Mouse (Mus musculus) ES-E14 (cell line): ENCODE measurements at regions not wholly inside any gene's neighbourhood (a gene's known extent, or its start where the extent isn't known, plus 50 kb on each side); places are given as distances from the start of the nearest gene placed in this dataset.

Experiments used
- DNase-seq: peaks from one replicate; pipeline ENCODE4 v3.0.0-alpha.2; 2013; ENCODE audit warnings: low read depth, low spot score
- H3K27ac ChIP-seq: 2 replicates; pipeline ENCODE4 v1.5.1; 2012; ENCODE audit warnings: low read depth, mild to moderate bottlenecking, low read length, moderate library complexity, mixed read lengths; ENCODE audit not compliant: poor library complexity, insufficient read depth, severe bottlenecking
- H3K36me3 ChIP-seq: 2 replicates; pipeline ENCODE4 v1.6.1; 2012; ENCODE audit warnings: mild to moderate bottlenecking, low read length, moderate library complexity, mixed read lengths; ENCODE audit not compliant: control insufficient read depth, poor library complexity, insufficient read depth, severe bottlenecking
- H3K4me1 ChIP-seq, 2 experiments: fragments of 150-350 bp in 1 of 2; sonication (generic) in 1 of 2; 2 replicates each; pipeline ENCODE4 v1.6.1; 2012; ENCODE audit warnings: low read length in 2 of 2, mild to moderate bottlenecking in 1 of 2, mixed read lengths in 1 of 2; ENCODE audit not compliant: control insufficient read depth in 2 of 2, insufficient read depth in 2 of 2, poor library complexity in 1 of 2
- H3K4me3 ChIP-seq, 2 experiments: fragments of 150-350 bp in 1 of 2; sonication (generic) in 1 of 2; 2 replicates each; pipeline ENCODE4 v1.5.1; 2012; ENCODE audit warnings: low read length in 2 of 2, low read depth in 1 of 2, mild to moderate bottlenecking in 1 of 2, mixed read lengths in 1 of 2; ENCODE audit not compliant: insufficient read depth in 1 of 2, poor library complexity in 1 of 2, severe bottlenecking in 1 of 2
- H3K9ac ChIP-seq: 2 replicates; pipeline ENCODE4 v1.6.1; 2012; ENCODE audit warnings: low read depth, mild to moderate bottlenecking, low read length, mixed read lengths; ENCODE audit not compliant: poor library complexity, insufficient read depth, severe bottlenecking
- H3K9me3 ChIP-seq: fragments of 150-350 bp; sonication (generic); 2 replicates; pipeline ENCODE4 v1.6.1; 2012; ENCODE audit warnings: low read depth, mild to moderate bottlenecking, low read length; ENCODE audit not compliant: control insufficient read depth, insufficient read depth
- CHD2 ChIP-seq: IDR thresholded peaks from 2 replicates; pipeline ENCODE4 v1.6.1; 2014; ENCODE audit warnings: mild to moderate bottlenecking, low read depth, low read length, inconsistent platforms
- HCFC1 ChIP-seq: IDR thresholded peaks from 2 replicates; pipeline ENCODE4 v1.6.1; 2012; ENCODE audit warnings: low read length, inconsistent platforms, borderline replicate concordance; ENCODE audit not compliant: insufficient read depth
- MAFK ChIP-seq: IDR thresholded peaks from 2 replicates; pipeline ENCODE4 v1.6.1; 2014; ENCODE audit warnings: mild to moderate bottlenecking, low read depth, low read length, inconsistent platforms; ENCODE audit not compliant: insufficient read depth
- ZC3H11A ChIP-seq: IDR thresholded peaks from 2 replicates; pipeline ENCODE4 v1.6.1; 2012; ENCODE audit warnings: low read depth, mild to moderate bottlenecking, inconsistent platforms, low read length, borderline replicate concordance
- ZNF384 ChIP-seq: IDR thresholded peaks from 2 replicates; pipeline ENCODE4 v1.6.1; 2012; ENCODE audit warnings: low read depth, low read length, inconsistent platforms
- in situ Hi-C, 2 experiments: fragments of 600-800 bp; cut with MboI; formaldehyde crosslinking; loops; one replicate each; pipeline ENCODE4 v1.15.1; 2025; ENCODE audit warnings: low sequenced_read_pairs in 2 of 2, inconsistent platforms in 1 of 2; ENCODE audit not compliant: unreplicated experiment in 2 of 2

DNA sequence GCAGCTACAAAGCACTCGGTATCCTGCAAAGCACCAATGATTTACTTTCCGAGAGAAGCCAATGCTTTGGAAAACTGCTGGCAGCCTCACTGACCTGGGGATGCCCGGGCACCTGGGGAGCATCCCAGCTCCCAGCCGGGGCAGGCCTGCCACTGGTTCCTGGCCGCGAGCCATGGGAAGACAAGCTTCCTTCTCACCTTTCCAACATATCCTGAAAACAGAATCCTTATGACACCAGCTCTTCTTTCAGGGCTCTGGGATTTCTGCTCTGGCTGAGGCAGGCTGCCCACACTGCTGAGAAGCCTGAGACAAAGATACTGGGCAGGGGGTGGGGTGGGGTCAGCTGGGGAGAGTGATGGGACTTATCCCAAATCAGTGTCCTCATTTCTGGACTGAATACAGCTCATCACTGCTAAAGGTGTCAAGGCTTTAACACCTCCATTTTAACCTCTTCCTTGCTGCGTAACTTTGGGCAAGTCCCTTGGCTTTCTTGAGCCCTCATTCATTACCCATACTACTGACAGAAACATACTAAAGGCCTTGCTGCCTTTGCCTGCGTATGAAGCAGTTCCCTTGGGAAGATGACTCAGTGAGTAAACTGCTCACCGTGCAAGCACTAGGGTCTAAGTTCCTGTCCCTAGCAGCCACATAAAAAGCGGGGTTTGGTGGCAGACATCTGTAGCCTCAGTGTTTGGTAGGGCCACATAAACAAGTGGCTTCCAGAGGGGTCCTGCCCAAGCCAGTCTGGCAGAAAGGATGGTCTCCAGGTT lies 127.0 kb downstream of the Sec61b start:
- no peaks in the 10 kb centered on the region for H3K36me3 ChIP-seq
- H3K4me3 ChIP-seq, result no peak overlapping the region
- in situ Hi-C loops, result no loop called here
- H3K9me3 ChIP-seq, result no peaks in the 10 kb centered on the region
- DNase-seq, result no peak
- no peak overlapping the region for H3K9ac ChIP-seq
- no peak for TF ChIP-seq ZNF384
- no peak for TF ChIP-seq ZC3H11A
- TF ChIP-seq MAFK, result no peak
- TF ChIP-seq CHD2, result no peak
- TF ChIP-seq HCFC1, result no peak
- H3K4me1 ChIP-seq, result no peaks in the 10 kb centered on the region
- no peak overlapping the region for H3K27ac ChIP-seq

DNA sequence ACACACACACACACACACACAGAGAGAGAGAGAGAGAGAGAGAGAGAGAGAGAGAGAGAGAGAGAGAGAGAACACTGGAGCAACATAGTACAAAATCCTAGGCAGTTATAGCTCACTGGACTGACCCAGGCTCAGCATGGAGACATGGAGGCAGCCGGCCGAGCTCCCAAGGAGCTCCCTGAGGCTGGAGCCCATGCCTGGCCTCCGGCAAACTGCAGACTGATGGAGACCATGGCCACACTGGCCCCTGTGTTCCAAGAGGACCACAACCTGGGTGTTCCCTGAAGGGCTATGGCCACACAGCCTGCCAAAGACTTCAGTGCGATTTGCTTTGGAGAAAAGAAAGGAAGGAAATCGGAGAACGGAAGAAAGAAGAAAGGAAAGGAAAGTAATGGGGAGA lies 128.9 kb downstream of the Sec61b start:
- no peak overlapping the region for H3K27ac ChIP-seq
- no peaks in the 10 kb centered on the region for H3K9me3 ChIP-seq
- in situ Hi-C loops, result no loop called here
- no peak for TF ChIP-seq MAFK
- TF ChIP-seq HCFC1, result no peak
- no peak for TF ChIP-seq ZNF384
- TF ChIP-seq CHD2, result no peak
- TF ChIP-seq ZC3H11A, result no peak
- no peak overlapping the region for H3K9ac ChIP-seq
- H3K4me1 ChIP-seq, result no peaks in the 10 kb centered on the region
- DNase-seq, result no peak
- no peaks in the 10 kb centered on the region for H3K36me3 ChIP-seq
- no peak overlapping the region for H3K4me3 ChIP-seq

- TF ChIP-seq ZNF384 (no peak), HCFC1 (no peak), MAFK (no peak), CHD2 (no peak), ZC3H11A (no peak)
- H3K36me3 ChIP-seq, result no peaks in the 10 kb centered on the region
- H3K9me3 ChIP-seq, result no peaks in the 10 kb centered on the region
- no peak overlapping the region for H3K9ac ChIP-seq
- H3K27ac ChIP-seq, result no peak overlapping the region
- in situ Hi-C loops, result no loop called here
- H3K4me1 ChIP-seq, result no peaks in the 10 kb centered on the region
- DNase-seq, result no peak
- no peak overlapping the region for H3K4me3 ChIP-seq
These were observed 129.5 kb downstream of the Sec61b start for GRCm38 (mm10) chr4:47603847-47604397.

DNA sequence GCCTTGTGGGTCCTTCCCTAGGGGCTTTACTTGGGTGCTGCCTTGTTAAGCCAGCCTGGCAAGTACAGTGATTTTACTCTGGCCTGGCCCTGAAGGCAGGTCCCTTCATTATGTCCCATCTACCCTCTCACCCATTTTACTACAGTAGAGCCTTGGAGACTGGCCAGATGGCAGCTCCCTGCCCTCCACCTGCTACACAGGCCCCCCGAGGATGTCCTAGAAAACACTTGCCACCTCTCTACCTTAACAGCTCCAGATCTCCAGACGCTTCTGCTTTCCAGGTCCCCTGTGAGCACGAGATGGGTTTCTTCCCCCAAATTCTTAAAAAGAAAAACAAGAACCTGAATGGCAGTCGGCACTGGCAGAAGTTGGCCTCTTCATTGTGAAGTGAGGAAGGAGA lies 131.2 kb downstream of the Sec61b start:
- Histone ChIP-seq H3K9ac (no peak overlapping the region), H3K9me3 (no peaks in the 10 kb centered on the region), H3K4me3 (no peak overlapping the region), H3K4me1 (no peaks in the 10 kb centered on the region), H3K27ac (no peak overlapping the region), H3K36me3 (no peaks in the 10 kb centered on the region)
- in situ Hi-C loops, result no loop called here
- TF ChIP-seq CHD2, result no peak
- DNase-seq, result no peak

GRCm38 (mm10) chr4:47608673-47609072 lies 134.2 kb downstream of the Sec61b start:
- in situ Hi-C loops, result no loop called here
- TF ChIP-seq HCFC1 (no peak), CHD2 (no peak), MAFK (no peak), ZNF384 (no peak), ZC3H11A (no peak)
- no peak for DNase-seq
- no peak overlapping the region for H3K9ac ChIP-seq
- H3K9me3 ChIP-seq, result no peaks in the 10 kb centered on the region
- no peaks in the 10 kb centered on the region for H3K4me1 ChIP-seq
- no peaks in the 10 kb centered on the region for H3K36me3 ChIP-seq
- no peak overlapping the region for H3K27ac ChIP-seq
- no peak overlapping the region for H3K4me3 ChIP-seq
